Mouse (Mus musculus): ENCODE measurements around the gene Prkce.

The Prkce gene

GRCm38 (mm10) chr17:86225488-86226186 lies 58.1 kb downstream of the Prkce start:
- DNase-seq (ENCODE audit: low read depth): no peak

GRCm38 (mm10) chr17:86226198-86226597 lies 58.6 kb downstream of the Prkce start:
- DNase-seq (ENCODE audit: low read depth): no peak

- DNase-seq (ENCODE audit: low read depth): no peak
These were observed 59.0 kb downstream of the Prkce start for GRCm38 (mm10) chr17:86226635-86227034.

GRCm38 (mm10) chr17:86227389-86227788 lies 59.8 kb downstream of the Prkce start:
- DNase-seq (ENCODE audit: low read depth): no peak

GRCm38 (mm10) chr17:86228850-86229249 lies 61.3 kb downstream of the Prkce start:
- no peak for DNase-seq (ENCODE audit: low read depth)

- no peak for DNase-seq (ENCODE audit: low read depth)
These were observed 62.6 kb downstream of the Prkce start for GRCm38 (mm10) chr17:86230141-86230633.

- DNase-seq (ENCODE audit: low read depth): no peak
These were observed 64.2 kb downstream of the Prkce start for GRCm38 (mm10) chr17:86231741-86232179.

GRCm38 (mm10) chr17:86232248-86232647 lies 64.7 kb downstream of the Prkce start:
- no peak for DNase-seq (ENCODE audit: low read depth)

- DNase-seq (ENCODE audit: low read depth): no peak
These were observed 67.1 kb downstream of the Prkce start for GRCm38 (mm10) chr17:86234587-86235150.

GRCm38 (mm10) chr17:86236026-86236712 lies 68.6 kb downstream of the Prkce start:
- DNase-seq (ENCODE audit: low read depth): no peak

GRCm38 (mm10) chr17:86236861-86237763 lies 69.5 kb downstream of the Prkce start:
- no peak for DNase-seq (ENCODE audit: low read depth)

GRCm38 (mm10) chr17:86242291-86242690 lies 74.7 kb downstream of the Prkce start:
- DNase-seq (ENCODE audit: low read depth): no peak

- no peak for DNase-seq (ENCODE audit: low read depth)
These were observed 75.5 kb downstream of the Prkce start for GRCm38 (mm10) chr17:86243109-86243527.

- DNase-seq (ENCODE audit: low read depth): no peak
These were observed 76.8 kb downstream of the Prkce start for GRCm38 (mm10) chr17:86244397-86244796.

GRCm38 (mm10) chr17:86248832-86249231 lies 81.2 kb downstream of the Prkce start:
- DNase-seq (ENCODE audit: low read depth): no peak

GRCm38 (mm10) chr17:86249499-86250405 lies 82.2 kb downstream of the Prkce start:
- no peak for DNase-seq (ENCODE audit: low read depth)

- no peak for DNase-seq (ENCODE audit: low read depth)
These were observed 82.9 kb downstream of the Prkce start for GRCm38 (mm10) chr17:86250406-86250905.

GRCm38 (mm10) chr17:86253884-86254283 lies 86.3 kb downstream of the Prkce start:
- no peak for DNase-seq (ENCODE audit: low read depth)

GRCm38 (mm10) chr17:86254285-86254684 lies 86.7 kb downstream of the Prkce start:
- DNase-seq (ENCODE audit: low read depth): peak; percentile 66

- DNase-seq (ENCODE audit: low read depth): no peak
These were observed 87.4 kb downstream of the Prkce start for GRCm38 (mm10) chr17:86254978-86255377.

GRCm38 (mm10) chr17:86256730-86257131 lies 89.1 kb downstream of the Prkce start:
- no peak for DNase-seq (ENCODE audit: low read depth)

Data from NIH3T3 (cell line).